Mouse (Mus musculus) neural tube, embryonic 13.5 days (tissue): ENCODE measurements around the gene Slx4. TPM values are rescaled to one million over a fixed set of nuclear protein-coding genes. Genes with fewer than 3 reads are reported as not detected.
A peak's percentile ranks its signal among the peaks of the same experiment; 100 is the strongest.
"Not testable (repeated sequence)": the region's sequence is repeated elsewhere in the genome, so short reads cannot be mapped to it uniquely, and the experiment has no call there.

ENCODE experiments used
- ATAC-seq: fragments of 200-750 bp; cut with Nextera tagmentation; 2 replicates; pipeline ENCODE4 v1.8.0; 2017; ENCODE audit warnings: low read depth, mild to moderate bottlenecking, moderate TSS enrichment, moderate library complexity
- H3K27ac ChIP-seq: fragments of 300-500 bp; sonication (generic); replicated peaks from 2 replicates; pipeline ENCODE4 v1.5.1; 2015; ENCODE audit warnings: moderate library complexity, mild to moderate bottlenecking, inconsistent platforms
- H3K27me3 ChIP-seq: fragments of 300-500 bp; sonication (generic); 2 replicates; pipeline ENCODE4 v1.6.1; 2015; ENCODE audit warnings: mild to moderate bottlenecking, inconsistent platforms
- H3K36me3 ChIP-seq: fragments of 300-500 bp; sonication (generic); 2 replicates; pipeline ENCODE4 v1.6.1; 2015; ENCODE audit warnings: mild to moderate bottlenecking, inconsistent platforms
- H3K4me1 ChIP-seq: fragments of 300-500 bp; sonication (generic); replicated peaks from 2 replicates; pipeline ENCODE4 v1.6.1; 2015; ENCODE audit warnings: inconsistent platforms
- H3K4me2 ChIP-seq: fragments of 300-500 bp; sonication (generic); 2 replicates; pipeline ENCODE4 v1.6.1; 2015; ENCODE audit warnings: inconsistent platforms, mild to moderate bottlenecking, moderate library complexity
- H3K4me3 ChIP-seq: fragments of 300-500 bp; sonication (generic); 2 replicates; pipeline ENCODE4 v1.5.1; 2015; ENCODE audit warnings: mild to moderate bottlenecking, inconsistent platforms
- H3K9ac ChIP-seq: fragments of 300-500 bp; sonication (generic); 2 replicates; pipeline ENCODE4 v1.6.1; 2015; ENCODE audit warnings: moderate library complexity, mild to moderate bottlenecking, inconsistent platforms
- H3K9me3 ChIP-seq: fragments of 300-500 bp; sonication (generic); 2 replicates; pipeline ENCODE4 v1.6.1; 2016; ENCODE audit warnings: inconsistent platforms
- WGBS: fragments of 180-500 bp; shearing (Covaris S2); methylation state at CpG from one replicate; pipeline ENCODE4 v1.1.7; 2015; 5-methylcytosine and 5-hydroxymethylcytosine counted together
- polyA plus RNA-seq: library from polyadenylated mRNA; unstranded; fragments of >200 nt; fragmentation: Nextera tagmentation; extraction: Ambion mirVana; gene quantifications from 2 replicates; pipeline ENCODE4 v1.2.1, GENCODE M21; 2015

Slx4 gene
- polyA plus RNA-seq, 1 experiment from 2014 or later, result 18.9 TPM

DNA sequence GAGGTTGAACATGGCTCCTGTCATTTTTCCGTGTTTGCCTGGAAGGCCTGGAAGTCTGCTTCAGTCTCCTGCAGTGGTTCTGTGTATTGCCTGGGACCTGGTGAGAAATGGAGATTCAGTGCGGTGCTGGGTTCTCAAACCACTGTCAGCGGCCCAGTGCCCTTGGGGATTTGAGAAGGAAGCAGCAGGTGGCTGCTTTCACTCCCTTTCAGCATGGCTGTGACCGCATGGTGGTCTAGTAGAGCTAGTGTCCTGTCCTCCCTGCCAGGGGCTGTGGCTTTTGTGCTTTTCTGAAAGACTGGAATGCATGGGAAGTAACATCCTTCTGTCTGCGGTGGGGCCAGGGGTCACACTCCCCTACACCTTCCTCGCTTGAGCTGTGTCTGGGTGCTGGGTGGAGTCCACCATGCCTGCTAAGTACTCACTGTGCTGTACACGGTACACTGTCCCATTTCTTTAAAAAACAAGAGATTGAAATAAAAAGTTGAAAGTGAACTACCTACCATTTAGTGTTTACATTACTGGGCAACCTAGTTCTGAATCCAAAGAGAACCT lies 20.3 kb downstream of the Slx4 start:
- no peak overlapping the region for H3K4me3 ChIP-seq
- H3K9ac ChIP-seq, result no peak overlapping the region
- H3K9me3 ChIP-seq, result no peaks in the 10 kb centered on the region
- H3K4me1 ChIP-seq, result no peaks in the 10 kb centered on the region
- no peaks in the 10 kb centered on the region for H3K27me3 ChIP-seq
- ATAC-seq, result no peak
- no peak overlapping the region for H3K27ac ChIP-seq
- no peak overlapping the region for H3K4me2 ChIP-seq
- peaks cover 100% of the 10 kb centered on the region for H3K36me3 ChIP-seq
- whole genome bisulfite sequencing, result 58% methylated on average over 7 of the region's 7 CpGs

DNA sequence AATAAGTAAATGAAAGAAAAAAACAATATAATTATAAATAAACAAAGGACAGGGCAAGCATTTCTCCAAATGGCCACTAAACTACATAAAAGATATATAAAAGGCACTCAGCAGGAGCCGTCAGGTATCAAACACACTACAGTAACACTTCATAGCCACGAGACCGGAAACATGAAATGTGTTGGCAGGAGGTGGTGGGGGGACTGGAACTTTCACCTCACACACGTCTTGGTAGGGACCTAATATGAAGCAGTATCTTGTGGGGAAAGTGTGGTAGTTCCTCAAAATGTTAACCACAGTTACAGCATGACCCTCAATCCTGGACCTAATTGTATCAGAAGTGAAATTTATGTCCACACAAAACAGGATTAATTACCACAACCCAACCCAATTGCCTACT lies 21.4 kb downstream of the Slx4 start:
- H3K4me2 ChIP-seq, result no peak overlapping the region
- no peaks in the 10 kb centered on the region for H3K9me3 ChIP-seq
- H3K27me3 ChIP-seq, result no peaks in the 10 kb centered on the region
- H3K4me3 ChIP-seq, result no peak overlapping the region
- peaks cover 99% of the 10 kb centered on the region for H3K36me3 ChIP-seq
- H3K4me1 ChIP-seq, result no peaks in the 10 kb centered on the region
- H3K9ac ChIP-seq, result no peak overlapping the region
- H3K27ac ChIP-seq, result no peak overlapping the region
- ATAC-seq, result no peak
- 95% methylated on average over 4 of the region's 4 CpGs for WGBS

DNA sequence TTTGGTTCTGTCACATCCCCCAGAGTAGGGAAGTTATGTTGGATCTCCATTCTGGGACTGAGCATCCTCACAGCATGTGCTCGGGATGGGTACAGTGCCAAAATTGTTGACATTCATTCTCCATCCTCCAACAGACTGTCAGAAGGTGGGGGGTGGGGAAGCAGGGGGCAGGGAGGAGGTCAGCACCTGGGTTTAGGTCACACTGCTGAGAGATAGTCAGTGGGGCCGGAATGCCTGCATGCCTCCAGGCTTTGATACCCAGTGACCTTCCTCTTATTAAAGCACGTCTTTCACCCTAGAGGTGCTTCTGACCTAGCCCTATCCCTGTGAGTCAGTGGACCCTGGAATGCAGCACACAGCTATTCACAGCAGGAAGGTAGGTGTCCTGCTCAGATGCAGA lies 26.9 kb downstream of the Slx4 start:
- WGBS, result 57% methylated on average over 3 of the region's 3 CpGs

DNA sequence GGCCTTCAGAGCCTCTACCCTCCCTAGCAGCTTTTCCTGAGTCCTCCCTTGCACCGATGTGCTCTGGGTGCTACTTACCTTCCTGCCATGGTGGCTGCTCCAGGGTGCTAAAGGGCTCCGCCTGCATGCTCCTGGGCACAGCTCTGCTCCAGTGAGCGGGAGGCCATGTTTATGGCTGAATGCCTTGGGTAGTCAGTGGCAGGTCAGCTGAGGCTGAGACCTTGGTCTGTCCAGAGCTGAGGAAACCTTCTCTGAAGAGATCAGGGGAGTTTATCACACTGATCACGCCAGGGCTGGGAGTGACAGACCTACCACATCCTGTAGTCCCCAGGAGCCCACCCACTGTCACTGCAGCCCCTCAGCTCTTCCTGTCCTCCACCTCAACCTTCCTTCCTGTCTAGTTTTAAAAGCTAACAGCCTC lies 27.3 kb downstream of the Slx4 start, which contains the start of gene Nlrc3:
Gene Nlrc3, minus strand, starts transcription at position 382 of the 421 bp plus-strand sequence.
- H3K27me3 ChIP-seq, result no peaks in the 10 kb centered on the region
- H3K36me3 ChIP-seq, result peaks cover 40% of the 10 kb centered on the region
- peak; percentile 64; the same call in 1 of the 2 replicates for ATAC-seq
- H3K4me2 ChIP-seq, result no peak within 1 kb of the TSS
- no peak within 1 kb of the TSS for H3K4me3 ChIP-seq
- no peaks in the 10 kb centered on the region for H3K4me1 ChIP-seq
- 81% methylated on average over 4 of the region's 4 CpGs for WGBS
- H3K9ac ChIP-seq, result no peak within 1 kb of the TSS
- H3K27ac ChIP-seq, result no peak within 1 kb of the TSS; the same call in 1 of the 2 replicates
- no peaks in the 10 kb centered on the region for H3K9me3 ChIP-seq

More for the DNA sequence above, 26.9 kb downstream of the Slx4 start:
- H3K4me1 ChIP-seq, result no peaks in the 10 kb centered on the region
- no peak for ATAC-seq
- peaks cover 44% of the 10 kb centered on the region for H3K36me3 ChIP-seq
- no peaks in the 10 kb centered on the region for H3K27me3 ChIP-seq
- H3K9ac ChIP-seq, result no peak overlapping the region
- no peak overlapping the region for H3K4me2 ChIP-seq
- no peak overlapping the region for H3K4me3 ChIP-seq
- no peaks in the 10 kb centered on the region for H3K9me3 ChIP-seq
- H3K27ac ChIP-seq, result no peak overlapping the region

GRCm38 (mm10) chr16:3975658-3976057 lies 27.9 kb downstream of the Slx4 start:
- Histone ChIP-seq H3K27me3 (no peaks in the 10 kb centered on the region), H3K4me2 (no peak overlapping the region), H3K4me3 (no peak overlapping the region), H3K9ac (no peak overlapping the region), H3K9me3 (no peaks in the 10 kb centered on the region), H3K27ac (no peak overlapping the region), H3K36me3 (peaks cover 34% of the 10 kb centered on the region), H3K4me1 (no peaks in the 10 kb centered on the region)
- no peak for ATAC-seq
- WGBS, result 87% methylated on average over 7 of the region's 7 CpGs

- H3K27me3 ChIP-seq, H3K27ac ChIP-seq, H3K4me2 ChIP-seq, H3K9ac ChIP-seq, H3K4me3 ChIP-seq, ATAC-seq, H3K9me3 ChIP-seq, H3K4me1 ChIP-seq: not testable (repeated sequence)
- H3K36me3 ChIP-seq, result peaks cover 22% of the 10 kb centered on the region
- 91% methylated on average over 19 of the region's 19 CpGs for WGBS
These were observed 29.1 kb downstream of the Slx4 start for GRCm38 (mm10) chr16:3974456-3974855.

DNA sequence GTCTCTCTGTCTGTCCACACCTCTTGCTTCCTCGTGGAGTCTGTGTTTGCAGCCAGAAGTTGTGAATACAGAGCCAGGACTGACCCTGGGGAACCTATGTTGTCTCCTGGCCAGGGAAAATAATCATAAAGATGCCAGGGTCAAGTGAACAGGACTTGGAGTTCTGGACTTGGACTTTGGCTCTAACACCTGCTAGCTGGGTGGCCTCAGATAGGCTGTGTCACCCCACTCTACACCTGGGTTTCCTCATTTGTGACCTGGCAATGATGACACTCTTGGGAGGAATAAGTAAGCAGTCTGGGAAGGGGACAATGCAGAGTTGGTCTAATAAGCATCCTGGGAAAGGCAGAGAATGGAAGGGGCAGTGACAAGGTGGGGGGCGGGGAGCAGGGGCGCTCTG lies 38.0 kb downstream of the Slx4 start:
- Histone ChIP-seq H3K9me3 (no peaks in the 10 kb centered on the region), H3K36me3 (no peaks in the 10 kb centered on the region), H3K4me1 (no peaks in the 10 kb centered on the region), H3K27ac (no peak overlapping the region), H3K27me3 (no peaks in the 10 kb centered on the region), H3K9ac (no peak overlapping the region), H3K4me3 (no peak overlapping the region), H3K4me2 (no peak overlapping the region)
- WGBS, result 85% methylated on average over 3 of the region's 3 CpGs
- ATAC-seq, result no peak

DNA sequence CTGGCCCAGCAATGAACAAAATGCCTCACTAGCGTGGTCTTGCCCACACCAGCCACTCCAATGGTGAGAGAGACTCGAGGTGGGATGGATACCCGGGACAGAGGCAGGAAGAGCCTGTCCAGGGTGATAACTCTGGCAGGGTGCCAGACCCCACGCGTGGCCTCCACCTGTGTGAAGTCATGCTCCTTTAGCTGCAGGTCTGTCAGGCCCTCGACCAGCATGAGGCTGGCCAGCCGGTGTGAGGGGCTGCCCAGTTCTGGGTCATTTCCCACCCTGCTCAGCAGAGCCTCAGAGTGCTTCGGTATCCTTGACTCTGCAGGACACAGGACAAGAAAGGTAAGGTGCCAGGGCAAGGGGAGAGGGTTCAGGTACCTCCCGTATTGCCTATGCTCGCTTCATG lies 38.6 kb downstream of the Slx4 start:
- ATAC-seq, result no peak
- 84% methylated on average over 10 of the region's 10 CpGs for WGBS
- no peak overlapping the region for H3K4me3 ChIP-seq
- no peak overlapping the region for H3K27ac ChIP-seq
- no peaks in the 10 kb centered on the region for H3K9me3 ChIP-seq
- no peaks in the 10 kb centered on the region for H3K27me3 ChIP-seq
- no peaks in the 10 kb centered on the region for H3K36me3 ChIP-seq
- H3K9ac ChIP-seq, result no peak overlapping the region
- no peaks in the 10 kb centered on the region for H3K4me1 ChIP-seq
- no peak overlapping the region for H3K4me2 ChIP-seq

DNA sequence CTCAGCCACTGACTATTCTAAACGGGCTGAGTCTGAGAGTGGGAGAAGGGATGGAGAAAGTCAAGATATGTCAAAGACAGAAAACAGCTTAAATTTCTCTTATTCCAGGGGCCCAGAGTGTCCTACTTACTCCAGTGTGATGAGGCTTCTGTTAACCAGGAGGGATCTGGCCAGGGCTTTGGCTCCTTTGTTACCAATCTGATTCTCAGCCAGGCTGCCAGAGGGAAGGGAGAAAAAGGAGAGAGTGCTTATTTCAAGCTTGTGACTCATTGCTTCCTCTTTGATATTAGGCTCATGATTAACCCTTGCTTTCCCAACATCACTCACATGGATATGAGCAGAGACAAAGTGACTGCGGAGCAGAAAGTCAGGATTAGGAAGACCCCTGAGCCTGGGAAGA lies 44.3 kb downstream of the Slx4 start:
- no peak overlapping the region for H3K4me3 ChIP-seq
- no peaks in the 10 kb centered on the region for H3K9me3 ChIP-seq
- no peak for ATAC-seq
- H3K36me3 ChIP-seq, result no peaks in the 10 kb centered on the region
- no peak overlapping the region for H3K27ac ChIP-seq
- H3K27me3 ChIP-seq, result no peaks in the 10 kb centered on the region
- no peak overlapping the region for H3K9ac ChIP-seq
- H3K4me2 ChIP-seq, result no peak overlapping the region
- WGBS, result 71% methylated on average over 2 of the region's 2 CpGs
- H3K4me1 ChIP-seq, result no peaks in the 10 kb centered on the region

- WGBS, result 87% methylated on average over 6 of the region's 6 CpGs
- ATAC-seq, result no peak
- Histone ChIP-seq H3K9me3 (no peaks in the 10 kb centered on the region), H3K4me1 (no peaks in the 10 kb centered on the region), H3K27ac (no peak overlapping the region), H3K9ac (no peak overlapping the region), H3K4me3 (no peak overlapping the region), H3K4me2 (no peak overlapping the region), H3K36me3 (no peaks in the 10 kb centered on the region), H3K27me3 (no peaks in the 10 kb centered on the region)
These were observed 47.2 kb downstream of the Slx4 start for GRCm38 (mm10) chr16:3956369-3956768.

- H3K9me3 ChIP-seq, result no peaks in the 10 kb centered on the region
- 82% methylated on average over 1 of the region's 1 CpGs for WGBS
- H3K27ac ChIP-seq, result no peak overlapping the region
- H3K36me3 ChIP-seq, result no peaks in the 10 kb centered on the region
- no peak overlapping the region for H3K9ac ChIP-seq
- H3K4me3 ChIP-seq, result no peak overlapping the region
- no peak overlapping the region for H3K4me2 ChIP-seq
- H3K4me1 ChIP-seq, result no peaks in the 10 kb centered on the region
- H3K27me3 ChIP-seq, result no peaks in the 10 kb centered on the region
- ATAC-seq, result no peak
These were observed 52.4 kb downstream of the Slx4 start for GRCm38 (mm10) chr16:3951141-3951540.

GRCm38 (mm10) chr16:3934701-3935100 lies 68.9 kb downstream of the Slx4 start:
- no peaks in the 10 kb centered on the region for H3K4me1 ChIP-seq
- H3K36me3 ChIP-seq, result peaks cover 92% of the 10 kb centered on the region
- no peaks in the 10 kb centered on the region for H3K27me3 ChIP-seq
- no peak overlapping the region for H3K4me2 ChIP-seq
- 98% methylated on average over 4 of the region's 4 CpGs for WGBS
- H3K4me3 ChIP-seq, result no peak overlapping the region
- no peaks in the 10 kb centered on the region for H3K9me3 ChIP-seq
- no peak overlapping the region for H3K9ac ChIP-seq
- no peak for ATAC-seq
- H3K27ac ChIP-seq, result no peak overlapping the region

DNA sequence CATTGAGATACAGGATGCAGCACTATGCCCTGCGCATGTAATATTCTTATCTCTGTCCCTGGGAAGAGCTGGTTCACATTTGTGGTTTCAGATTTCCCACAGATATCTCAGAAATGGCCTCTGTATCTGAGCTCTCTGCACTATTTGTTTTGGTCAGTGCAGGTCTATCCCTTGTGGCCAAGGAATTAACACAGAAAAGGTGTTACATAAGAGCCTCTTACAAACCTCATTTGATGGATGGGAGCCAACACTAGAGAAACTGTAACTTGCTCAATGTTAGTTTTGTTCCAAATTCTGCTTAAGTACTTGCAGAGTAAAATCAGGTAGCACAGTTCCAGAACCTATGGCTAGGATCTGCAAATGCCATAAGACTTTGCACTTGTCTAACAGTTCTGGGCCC lies 69.5 kb downstream of the Slx4 start:
- Histone ChIP-seq H3K4me1 (no peaks in the 10 kb centered on the region), H3K9ac (no peak overlapping the region), H3K4me2 (no peak overlapping the region), H3K9me3 (no peaks in the 10 kb centered on the region), H3K27me3 (no peaks in the 10 kb centered on the region), H3K27ac (no peak overlapping the region), H3K36me3 (peaks cover 94% of the 10 kb centered on the region), H3K4me3 (no peak overlapping the region)
- WGBS, result 94% methylated on average over 1 of the region's 1 CpGs
- ATAC-seq, result no peak
